In the genomic region with DNA sequence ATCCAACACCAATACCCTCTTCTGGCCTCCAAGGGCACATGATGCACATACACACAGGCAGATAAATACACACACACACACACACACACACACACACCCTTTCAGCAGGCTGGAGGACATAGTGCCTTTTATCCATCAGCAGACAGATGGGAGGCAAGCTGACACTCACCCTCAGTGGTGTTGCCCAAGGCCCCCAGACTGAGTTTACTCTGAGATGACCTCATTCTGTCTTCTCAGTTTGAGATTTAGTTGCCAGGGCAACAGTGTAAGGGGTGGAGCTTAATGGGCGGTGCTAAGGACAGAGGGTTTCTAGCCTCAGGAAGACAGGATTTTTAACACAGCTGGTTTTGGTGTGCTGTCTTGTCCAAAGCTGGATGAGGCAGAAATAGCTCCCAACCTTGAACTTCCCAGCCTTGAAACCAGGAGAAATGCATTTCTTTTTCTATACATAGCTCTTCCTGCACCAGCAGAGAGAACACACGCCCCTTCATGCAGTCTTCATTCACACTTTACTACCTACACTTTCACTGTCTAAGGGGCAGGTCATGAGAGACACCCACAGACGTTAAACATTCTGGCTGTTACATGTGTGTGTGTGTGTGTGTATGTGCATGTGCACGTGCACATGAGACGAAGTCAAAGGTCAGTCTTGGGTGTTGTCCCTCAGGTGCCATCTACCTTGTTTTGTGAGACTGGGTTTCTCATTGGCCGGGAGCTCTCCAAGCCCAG, we compare ENCODE assay signal across 9 mouse cellular contexts.
DNase-seq lines count a peak whose midpoint lies in the region; ATAC-seq and TF ChIP-seq lines count a peak whose summit lies in the region.
"Had no signal": no experiment of that assay in that cellular context is flagged by ENCODE, and none has a peak within 500 bp of the region (broad histone marks: within the 10 kb centered on the region; RNA-seq: fewer than 3 reads in every experiment).

No protein-coding gene starts in this region.

- TF ChIP-seq CTCF in Patski (IDR thresholded peaks at IDR 0.05), result no peak

- peaks cover 7% of the 10 kb centered on the region; the same call in 1 of the 2 replicates for H3K4me1 ChIP-seq in heart, embryonic 15.5 days (replicated peaks)
- H3K4me1 ChIP-seq in intestine, embryonic 14.5 days (replicated peaks; ENCODE audit: control insufficient read depth, insufficient read depth, low read length), result peaks cover 21% of the 10 kb centered on the region
- peaks cover 44% of the 10 kb centered on the region for H3K4me1 ChIP-seq in midbrain, embryonic 10.5 days
- H3K4me1 ChIP-seq in stomach, embryonic 15.5 days, result no peaks in the 10 kb centered on the region

- POLR2A ChIA-PET in Patski (lab: Charles Lee), result interaction anchor here (0.6 to 0.7 kb wide), 2 partner anchors 15 to 97 kb away, joined by 4 to 5 read pairs; no protein-coding TSS in a partner anchor

- H3K4me2 ChIP-seq in heart, embryonic 15.5 days, result no peak overlapping the region
- H3K4me2 ChIP-seq in intestine, embryonic 14.5 days (ENCODE audit: low read length), result no peak overlapping the region
- H3K4me2 ChIP-seq in stomach, embryonic 15.5 days, result no peak overlapping the region
- H3K4me2 ChIP-seq: limb, embryonic 15.5 days had no signal

- no peak overlapping the region for H3K9ac ChIP-seq in heart, embryonic 15.5 days
- H3K9ac ChIP-seq in intestine, embryonic 14.5 days (ENCODE audit: low read length), result no peak overlapping the region
- H3K9ac ChIP-seq in stomach, embryonic 15.5 days, result no peak overlapping the region
- H3K9ac ChIP-seq: limb, embryonic 15.5 days had no signal

- ATAC-seq in heart, embryonic 15.5 days (replicated peaks; ENCODE audit: insufficient number of reproducible peaks, insufficient read depth, low FRiP score, low read depth), result 0 out of 2 replicates have a peak, but pooled peaks have one; percentile 23
- ATAC-seq in Patski, result peak; percentile 25
- ATAC-seq in intestine, embryonic 14.5 days (replicated peaks; ENCODE audit: low FRiP score, low TSS enrichment, low read depth), result peak; percentile 85
- ATAC-seq in stomach, embryonic 15.5 days (ENCODE audit: insufficient read depth, low FRiP score, low read depth), result peak; percentile 53; the same call in 1 of the 2 replicates

- intact Hi-C loops in heart, postnatal 36 days (cut with DNase I), result no loop called here

- H3K27me3 ChIP-seq in heart, embryonic 15.5 days, result no peaks in the 10 kb centered on the region
- no peaks in the 10 kb centered on the region for H3K27me3 ChIP-seq in Patski
- H3K27me3 ChIP-seq in intestine, embryonic 14.5 days (replicated peaks; ENCODE audit: control insufficient read depth, insufficient read depth, low read length), result no peaks in the 10 kb centered on the region
- H3K27me3 ChIP-seq in midbrain, embryonic 10.5 days (ENCODE audit: low read depth, poor library complexity, severe bottlenecking), result peaks cover 4% of the 10 kb centered on the region; the same call in 1 of the 2 replicates
- no peaks in the 10 kb centered on the region for H3K27me3 ChIP-seq in stomach, embryonic 15.5 days (replicated peaks)
- H3K27me3 ChIP-seq: limb, embryonic 15.5 days had no signal

- no peak overlapping the region for H3K4me3 ChIP-seq in heart, embryonic 15.5 days
- H3K4me3 ChIP-seq in intestine, embryonic 14.5 days (ENCODE audit: low read depth, low read length), result no peak overlapping the region
- H3K4me3 ChIP-seq in midbrain, embryonic 10.5 days, result no peak overlapping the region
- H3K4me3 ChIP-seq in stomach, embryonic 15.5 days (replicated peaks), result no peak overlapping the region
- H3K4me3 ChIP-seq: limb, embryonic 15.5 days had no signal

- H3K36me3 ChIP-seq in heart, embryonic 15.5 days, result no peaks in the 10 kb centered on the region
- H3K36me3 ChIP-seq in intestine, embryonic 14.5 days (ENCODE audit: control insufficient read depth, insufficient read depth, low read length), result no peaks in the 10 kb centered on the region
- H3K36me3 ChIP-seq in midbrain, embryonic 10.5 days, result no peaks in the 10 kb centered on the region
- no peaks in the 10 kb centered on the region for H3K36me3 ChIP-seq in stomach, embryonic 15.5 days
- H3K36me3 ChIP-seq: limb, embryonic 15.5 days had no signal

- H3K27ac ChIP-seq in heart, embryonic 15.5 days, result no peak overlapping the region
- H3K27ac ChIP-seq in intestine, embryonic 14.5 days (ENCODE audit: low read depth), result no peak overlapping the region
- peak overlapping the region; percentile 77 for H3K27ac ChIP-seq in midbrain, embryonic 10.5 days (replicated peaks)
- H3K27ac ChIP-seq in stomach, embryonic 15.5 days, result no peak overlapping the region
- H3K27ac ChIP-seq: limb, embryonic 15.5 days had no signal

- CTCF ChIA-PET in Patski (lab: Charles Lee), result no interaction called here

- in situ Hi-C loops in Patski (cut with MboI; ENCODE audit: low pct_unique_long_range_greater_than_20kb), result no loop called here

- no peak for DNase-seq in heart, postnatal 36 days
- no peak for DNase-seq in Patski (ENCODE audit: low read depth, low spot score)
- DNase-seq in embryo, embryonic 9.5 days (ENCODE audit: extremely low spot score), result peak; percentile 64
- peak; percentile 64 for DNase-seq in intestine, embryonic 14.5 days (ENCODE audit: low spot score)
- DNase-seq in midbrain, embryonic 10.5 days (ENCODE audit: low spot score), result peak; percentile 64
- DNase-seq in layer of hippocampus, adult 9-10 months (ENCODE audit: low spot score), result no peak

- H3K9me3 ChIP-seq in heart, embryonic 15.5 days (replicated peaks), result no peaks in the 10 kb centered on the region
- H3K9me3 ChIP-seq in intestine, embryonic 14.5 days (ENCODE audit: control insufficient read depth, low read length), result 0 out of 2 replicates have a peak, but pooled peaks cover 3% of the 10 kb centered on the region
- peaks cover 7% of the 10 kb centered on the region for H3K9me3 ChIP-seq in midbrain, embryonic 10.5 days (replicated peaks)
- H3K9me3 ChIP-seq in stomach, embryonic 15.5 days, result no peaks in the 10 kb centered on the region
- H3K9me3 ChIP-seq: limb, embryonic 15.5 days had no signal

- 50% methylated on average over 6 of the region's 6 CpGs for WGBS in heart, embryonic 15.5 days
- 43% methylated on average over 6 of the region's 6 CpGs for WGBS in intestine, embryonic 14.5 days
- WGBS in midbrain, embryonic 10.5 days, result 60% methylated on average over 6 of the region's 6 CpGs
- WGBS in stomach, embryonic 15.5 days, result 37% methylated on average over 6 of the region's 6 CpGs

Comparison
In these comparisons a context has a peak if more than half of its experiments do, and no peak if none do; other contexts are left out.
1. ATAC-seq: peak in every context shown above with its lines; median percentile 85 in intestine, embryonic 14.5 days; 53 in stomach, embryonic 15.5 days; 25 in Patski; 23 in heart, embryonic 15.5 days.
2. DNase-seq: peak in embryo, embryonic 9.5 days (single experiment), intestine, embryonic 14.5 days (single experiment) and midbrain, embryonic 10.5 days (single experiment); none in heart, postnatal 36 days (0 of 2), Patski (single experiment) and layer of hippocampus, adult 9-10 months (single experiment).